Mouse (Mus musculus) retina, postnatal 1 day (tissue): ENCODE results near the gene Dennd4a.
A peak's percentile ranks its signal among the peaks of the same experiment; 100 is the strongest.

ENCODE experiments used
- DNase-seq: peaks from one replicate; pipeline ENCODE4 v3.0.0-alpha.2; 2012

Gene Dennd4a

DNA sequence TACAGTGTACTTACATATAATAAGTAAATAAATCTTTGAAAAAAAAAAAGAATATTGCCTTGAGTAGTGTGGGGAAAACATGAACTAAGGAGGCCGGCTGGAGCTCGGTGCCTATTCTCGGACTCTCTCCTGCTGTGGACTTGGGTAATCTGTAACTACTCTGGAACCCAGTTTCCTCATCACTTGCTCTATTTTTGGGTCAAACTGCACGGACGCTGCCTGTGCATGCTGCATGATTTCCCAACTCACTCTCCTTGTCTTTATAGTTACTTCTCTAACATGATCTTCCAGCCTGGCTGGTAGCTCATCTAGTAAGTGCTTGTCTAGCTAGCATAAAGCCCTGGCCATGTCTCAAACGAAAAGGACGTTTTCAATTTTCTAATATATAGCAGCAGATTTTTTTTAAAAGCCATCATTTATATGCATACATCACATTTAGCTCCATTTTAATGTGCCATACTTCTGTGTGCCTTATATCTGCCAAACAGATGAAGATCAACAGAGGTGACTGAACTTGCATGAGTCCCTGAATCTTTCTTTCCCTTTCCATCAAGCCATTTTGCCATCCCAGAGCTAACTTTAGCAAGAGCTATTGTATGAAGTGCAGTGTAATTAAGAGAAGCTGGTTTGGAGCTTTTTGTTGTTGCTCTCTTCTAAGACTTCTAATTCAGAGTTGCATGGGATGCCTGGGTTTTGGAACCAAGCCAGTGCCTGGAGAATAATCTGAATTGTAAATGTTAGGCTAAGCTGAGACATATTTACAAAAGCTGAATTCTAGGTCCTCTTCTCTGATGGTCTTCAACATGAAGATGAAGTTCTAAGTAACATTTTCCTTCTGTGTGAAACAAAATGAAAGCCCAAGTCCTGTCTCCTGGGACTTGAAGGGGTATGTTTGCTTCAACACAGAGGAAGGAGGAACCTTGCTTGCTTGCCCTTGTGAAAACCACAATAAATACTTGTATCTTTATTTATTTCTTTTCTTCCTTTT, 20.2 kb upstream of the Dennd4a start:
- no peak for DNase-seq

DNA sequence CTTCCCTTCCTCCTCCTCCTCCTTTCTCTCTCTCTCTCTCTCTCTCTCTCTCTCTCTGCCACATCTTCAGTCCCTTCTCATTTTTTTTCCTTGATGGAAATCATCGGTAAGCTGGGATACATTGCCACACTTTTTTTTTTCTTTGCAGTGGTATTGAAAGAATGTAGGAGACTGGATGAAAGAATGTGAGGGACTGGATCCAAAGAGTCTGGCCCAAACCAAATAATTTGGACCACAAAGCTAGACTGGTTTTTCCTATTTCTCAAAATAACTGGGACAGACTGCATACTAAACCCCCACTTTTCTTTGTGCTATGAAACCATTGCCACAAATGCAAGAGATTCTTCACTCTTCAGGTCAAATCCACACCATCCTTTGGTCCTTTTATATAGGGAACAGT, 19.5 kb upstream of the Dennd4a start:
- DNase-seq: no peak

DNA sequence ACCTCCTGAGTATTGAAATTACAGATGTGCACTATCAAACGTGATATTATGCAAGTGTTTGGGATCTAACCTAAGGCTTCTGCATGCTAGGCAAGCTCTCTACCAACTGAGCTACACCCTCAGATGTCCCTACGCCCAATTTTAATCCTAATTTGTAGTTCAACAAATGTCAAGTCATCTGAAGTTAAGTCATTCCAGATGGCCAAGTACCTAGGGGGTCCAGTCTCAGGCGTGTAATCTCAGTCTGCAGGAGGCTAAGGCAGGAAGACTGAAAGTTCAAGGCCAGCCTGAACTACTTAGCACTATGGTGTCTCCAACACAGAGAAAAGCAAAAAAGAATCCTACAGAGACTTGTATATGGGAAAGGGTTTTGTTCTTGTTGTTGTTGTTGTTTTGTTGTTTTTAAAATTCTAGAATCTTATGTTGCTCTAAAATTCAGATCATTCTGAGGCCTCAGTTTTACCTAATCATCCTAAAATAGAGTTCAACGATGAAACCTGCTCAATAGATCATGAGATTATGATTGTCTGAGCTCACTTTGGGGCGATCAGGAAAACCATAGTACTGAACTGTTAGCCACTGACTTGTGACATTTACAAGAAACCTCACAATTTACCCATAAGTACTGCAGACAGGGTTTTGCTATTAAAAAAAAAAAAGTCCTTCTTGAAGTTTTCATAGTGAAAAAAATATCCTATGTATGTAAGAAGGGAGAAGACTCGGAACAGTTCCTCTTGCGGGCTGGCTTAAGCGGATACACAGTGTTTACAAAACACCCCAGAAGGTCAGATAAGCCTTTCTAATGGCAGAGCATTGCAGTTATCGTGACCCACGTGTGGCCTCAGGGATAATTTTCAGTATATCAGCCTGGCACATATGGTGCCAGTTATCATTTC, 18.5 kb upstream of the Dennd4a start:
- DNase-seq: no peak

DNA sequence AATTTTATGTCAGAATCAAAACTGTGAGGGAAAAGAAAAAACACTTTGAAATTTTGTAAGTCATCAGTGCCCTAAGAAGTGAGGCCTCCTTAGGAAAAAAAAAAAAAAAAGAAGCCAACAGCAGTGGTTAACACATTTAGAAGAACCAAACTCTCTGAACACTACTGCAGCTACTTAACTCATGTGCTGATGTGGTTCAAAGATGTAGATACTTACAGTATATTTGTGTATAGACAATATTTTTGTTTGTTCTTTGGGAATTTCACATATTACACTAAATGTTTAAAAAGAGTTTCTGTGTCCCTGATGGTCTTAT, 17.9 kb upstream of the Dennd4a start:
- DNase-seq: no peak

DNA sequence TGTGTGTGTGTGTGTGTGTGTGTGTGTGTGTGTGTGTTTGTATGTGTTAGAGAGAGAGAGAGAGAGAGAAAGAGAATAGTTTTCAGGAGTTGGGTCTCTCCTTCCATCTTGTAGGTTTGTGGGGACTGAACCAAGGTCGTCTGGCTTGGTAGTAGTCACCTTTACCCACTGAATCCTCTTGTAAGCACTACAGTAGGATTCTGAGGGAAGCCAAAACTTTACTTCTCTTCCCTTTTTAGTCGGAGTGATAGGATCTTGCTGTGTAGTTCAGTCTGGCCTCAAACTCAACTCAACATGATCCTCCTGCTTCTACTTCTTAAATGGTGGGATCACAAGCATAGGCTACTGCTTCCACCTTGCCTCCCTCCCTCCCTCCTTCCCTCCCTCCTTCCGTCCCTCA, 17.3 kb upstream of the Dennd4a start:
- DNase-seq: no peak

DNA sequence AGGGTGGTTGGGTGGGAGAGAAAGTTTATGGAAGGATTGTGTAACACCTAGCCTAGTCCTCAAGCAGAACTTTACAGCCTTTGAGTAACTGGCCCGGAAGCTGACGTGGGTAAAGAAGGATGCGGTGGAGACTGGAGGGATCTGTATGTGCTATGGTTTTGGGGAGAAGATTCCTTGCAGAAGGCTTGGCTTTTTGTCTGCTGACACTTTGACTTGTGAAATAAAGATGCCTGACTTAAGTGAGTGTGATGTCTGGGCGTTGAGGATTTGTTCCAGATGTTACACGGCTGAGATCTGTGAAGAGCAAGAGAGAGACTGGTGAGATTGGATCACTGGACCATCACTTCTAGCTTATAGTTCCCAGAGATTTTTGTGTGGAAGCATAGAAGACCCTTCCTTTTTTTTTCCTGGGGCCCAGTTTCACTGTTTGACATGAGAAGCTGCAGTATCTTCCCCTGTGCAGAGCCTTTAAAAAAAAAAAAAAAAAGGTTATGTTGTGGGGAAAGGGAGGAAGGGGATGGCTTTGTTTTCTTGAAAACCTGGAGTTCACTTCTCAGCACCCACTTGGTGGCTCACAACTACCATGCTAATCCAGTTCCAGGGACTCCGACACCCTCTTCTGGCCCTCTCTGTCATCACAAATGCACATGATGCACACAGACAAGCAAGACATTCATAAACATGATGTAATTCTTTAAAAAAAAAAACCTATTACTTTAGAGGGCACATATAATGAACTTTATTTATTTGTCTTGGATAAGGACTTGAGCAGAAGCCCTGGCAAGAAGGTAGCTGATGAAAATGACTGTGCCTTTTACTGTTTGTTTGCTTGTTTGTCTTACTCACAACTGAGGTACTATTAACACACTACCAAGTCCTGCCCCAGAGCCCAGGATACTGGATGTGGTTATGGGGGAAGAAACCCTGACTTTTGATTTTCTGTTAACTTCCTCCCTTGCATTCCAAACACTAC, 16.4 kb upstream of the Dennd4a start:
- no peak for DNase-seq

DNA sequence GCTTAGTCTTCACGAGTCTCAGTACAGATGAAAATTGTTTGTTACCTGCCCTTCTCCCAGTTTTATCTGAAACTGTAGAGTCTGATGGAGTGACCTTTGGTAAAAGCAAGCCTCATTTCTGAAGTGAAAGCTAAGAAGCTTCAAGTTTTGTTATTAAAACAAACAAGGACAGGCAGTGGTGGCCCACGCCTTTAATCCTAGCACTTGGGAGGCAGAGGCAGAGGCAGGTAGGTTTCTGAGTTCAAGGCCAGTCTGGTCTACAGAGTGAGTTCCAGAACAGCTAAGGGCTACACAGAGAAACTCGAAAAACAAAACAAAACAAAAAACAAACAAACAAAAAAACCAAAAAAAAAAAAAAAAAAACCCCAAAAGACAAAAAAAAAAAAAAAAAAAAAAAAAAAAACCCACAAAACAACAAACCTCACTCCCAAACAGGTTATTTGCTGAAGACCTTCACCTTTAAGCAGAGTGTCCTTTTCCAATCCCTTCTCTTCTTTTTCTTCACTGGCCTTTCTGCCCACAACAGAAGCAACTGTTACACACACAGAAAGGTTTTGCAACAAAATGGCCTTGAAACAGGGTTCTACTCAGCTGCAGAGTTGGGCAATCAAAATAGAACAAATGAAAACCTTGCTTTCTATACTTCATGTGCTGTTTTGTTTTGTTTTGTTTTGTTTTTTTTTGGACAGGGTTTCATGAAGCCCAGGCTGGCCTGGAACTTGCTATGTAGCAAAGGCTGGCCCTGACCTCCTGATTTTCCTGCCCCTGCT, 15.1 kb upstream of the Dennd4a start:
- DNase-seq: no peak

DNA sequence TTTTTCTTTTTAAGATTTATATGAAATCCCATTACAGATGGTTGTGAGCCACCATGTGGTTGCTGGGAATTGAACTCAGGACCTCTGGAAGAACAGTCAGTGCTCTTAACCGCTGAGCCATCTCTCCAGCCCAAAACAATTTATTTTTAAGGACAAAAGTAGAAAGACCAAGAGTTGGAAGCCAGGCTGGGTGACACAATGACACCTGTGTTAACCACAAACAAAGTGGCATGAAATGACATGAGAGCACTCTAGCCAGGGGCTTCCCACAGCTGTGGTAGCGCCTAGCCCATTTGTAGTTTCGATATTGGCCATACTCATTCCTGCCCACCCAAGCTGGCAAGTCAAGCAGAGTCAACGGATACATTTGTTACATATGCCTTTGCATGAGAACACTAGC, 13.7 kb upstream of the Dennd4a start:
- no peak for DNase-seq

DNA sequence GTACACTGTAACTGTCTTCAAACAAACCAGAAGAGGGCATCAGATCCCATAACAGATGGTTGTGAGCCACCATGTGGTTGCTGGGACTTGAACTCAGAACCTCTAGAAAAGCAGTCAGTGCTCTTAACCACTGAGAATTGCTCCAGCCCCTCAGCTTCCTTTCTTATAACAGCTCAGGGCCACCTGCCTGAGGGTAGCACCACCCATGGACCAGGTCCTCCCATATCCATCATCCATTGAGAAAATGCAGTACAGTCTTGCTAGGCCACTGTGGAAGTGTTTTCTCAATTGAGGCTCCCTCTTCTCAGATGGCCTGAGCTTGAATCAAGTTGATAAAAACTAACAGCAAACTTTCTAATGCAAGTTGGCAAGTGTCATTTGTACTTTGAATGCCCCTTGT, 13.0 kb upstream of the Dennd4a start:
- DNase-seq: no peak

DNA sequence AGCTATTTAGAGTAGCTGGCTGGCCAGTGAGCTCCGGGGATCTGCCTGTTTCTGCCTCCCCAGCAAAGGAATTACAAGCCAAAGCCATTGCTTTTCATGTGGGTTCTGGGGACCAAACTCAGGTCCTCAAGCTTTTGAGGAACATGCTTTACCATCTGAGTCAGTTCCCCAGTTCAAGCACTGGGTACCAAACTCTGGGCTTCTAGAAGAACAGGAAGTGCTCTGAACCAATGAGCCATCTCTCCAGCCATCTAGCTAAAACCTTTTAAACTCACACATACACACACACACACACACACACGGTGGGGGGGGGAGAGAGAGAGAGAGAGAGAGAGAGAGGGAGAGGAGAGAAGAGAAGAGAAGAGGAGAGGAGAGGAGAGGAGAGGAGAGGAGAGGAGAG, 12.3 kb upstream of the Dennd4a start:
- DNase-seq: no peak

DNA sequence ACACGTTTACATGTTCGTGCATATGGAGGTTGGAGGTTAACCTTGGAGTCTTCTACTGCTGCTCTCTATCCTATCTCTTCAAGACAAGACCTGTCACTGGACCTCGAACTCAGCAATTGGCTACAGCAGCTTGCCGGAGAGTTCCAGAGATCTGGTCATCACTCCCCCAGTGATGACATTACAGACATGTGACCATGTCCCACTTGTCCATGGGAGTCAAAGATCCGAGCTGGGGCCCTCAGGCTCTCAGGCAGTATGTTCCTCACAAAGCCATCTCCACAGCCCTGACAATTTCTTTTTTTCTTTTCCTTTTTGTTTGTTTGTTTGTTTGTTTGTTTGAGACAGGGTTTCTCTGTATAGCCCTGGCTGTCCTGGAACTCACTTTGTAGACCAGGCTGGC, 11.6 kb upstream of the Dennd4a start:
- DNase-seq: no peak

DNA sequence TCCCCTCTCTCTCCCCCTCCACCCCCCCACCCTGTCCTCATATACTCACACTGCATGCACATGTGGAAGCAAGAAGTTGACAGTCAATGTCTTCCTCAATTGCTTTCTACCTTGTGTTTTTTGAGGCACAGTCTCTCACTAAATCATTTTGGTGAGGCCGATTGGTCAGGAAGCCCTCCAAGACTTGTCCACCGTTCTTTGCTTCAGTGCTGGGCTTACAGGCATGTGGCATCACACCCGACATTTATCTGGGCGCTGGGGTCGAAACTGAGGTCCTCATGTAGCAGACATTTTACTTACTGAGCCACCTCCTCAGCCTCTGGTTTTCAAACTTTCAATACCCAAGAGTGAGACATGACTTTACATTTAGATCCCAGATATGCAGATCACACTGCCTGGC, 8.6 kb upstream of the Dennd4a start:
- DNase-seq: no peak

DNA sequence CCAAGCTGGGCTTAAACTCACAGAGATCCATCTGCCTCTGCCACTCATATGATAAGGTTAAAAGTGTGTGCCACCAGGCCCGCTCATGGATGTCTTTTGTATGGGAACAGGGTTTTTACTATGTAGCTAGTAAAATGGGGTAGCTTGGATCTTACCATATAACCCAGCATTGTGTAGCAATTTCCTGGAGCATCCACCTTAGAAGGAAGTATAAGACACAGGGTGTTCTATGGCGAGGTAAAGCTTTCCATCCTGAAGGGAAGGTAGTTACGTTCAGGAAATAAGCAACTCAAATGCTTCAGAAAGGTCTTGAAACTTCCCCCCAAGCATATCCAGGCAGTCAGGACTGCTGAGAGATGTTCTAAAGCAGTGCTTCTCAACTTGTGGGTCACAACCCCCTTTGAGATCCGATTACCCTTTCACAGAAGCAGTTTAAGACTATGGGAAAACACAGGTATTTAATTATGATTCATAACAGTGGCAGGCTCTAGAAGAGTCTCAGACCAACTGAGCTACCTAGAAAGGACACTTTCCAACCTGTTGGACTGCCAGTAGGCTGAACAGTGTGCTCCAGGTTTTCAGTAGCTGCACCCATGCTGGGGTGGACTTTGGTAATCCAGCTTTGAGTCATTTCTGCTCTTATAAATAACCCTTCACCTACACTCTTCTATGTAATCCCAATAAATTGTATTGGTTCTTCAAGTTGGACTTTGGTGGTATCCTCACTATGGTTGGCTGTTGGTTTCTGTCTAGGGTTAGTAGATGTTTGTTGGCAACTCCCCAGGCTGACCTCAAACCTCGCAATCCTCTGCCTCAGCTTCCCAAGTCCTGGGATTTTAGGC, 7.5 kb upstream of the Dennd4a start:
- DNase-seq: no peak

DNA sequence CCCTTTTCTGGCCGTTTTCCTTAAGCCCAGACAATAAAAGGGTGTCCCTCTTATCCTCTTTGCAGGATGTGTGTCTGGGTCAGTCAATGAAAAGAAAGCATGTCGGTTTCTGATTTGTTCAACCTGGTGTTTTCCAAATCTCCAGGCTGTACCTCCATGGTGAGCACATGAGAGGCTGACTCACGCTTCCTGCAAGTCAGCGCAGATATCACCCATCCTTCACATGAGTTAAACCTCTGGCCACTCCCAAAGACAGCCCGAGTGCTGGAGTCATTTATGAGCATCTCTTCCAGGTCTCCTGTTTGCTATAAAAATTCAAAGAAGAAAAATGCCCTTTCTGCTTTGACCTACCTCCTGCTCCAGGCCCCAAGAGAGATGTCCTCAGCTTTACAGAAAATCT, 5.3 kb upstream of the Dennd4a start:
- no peak for DNase-seq

DNA sequence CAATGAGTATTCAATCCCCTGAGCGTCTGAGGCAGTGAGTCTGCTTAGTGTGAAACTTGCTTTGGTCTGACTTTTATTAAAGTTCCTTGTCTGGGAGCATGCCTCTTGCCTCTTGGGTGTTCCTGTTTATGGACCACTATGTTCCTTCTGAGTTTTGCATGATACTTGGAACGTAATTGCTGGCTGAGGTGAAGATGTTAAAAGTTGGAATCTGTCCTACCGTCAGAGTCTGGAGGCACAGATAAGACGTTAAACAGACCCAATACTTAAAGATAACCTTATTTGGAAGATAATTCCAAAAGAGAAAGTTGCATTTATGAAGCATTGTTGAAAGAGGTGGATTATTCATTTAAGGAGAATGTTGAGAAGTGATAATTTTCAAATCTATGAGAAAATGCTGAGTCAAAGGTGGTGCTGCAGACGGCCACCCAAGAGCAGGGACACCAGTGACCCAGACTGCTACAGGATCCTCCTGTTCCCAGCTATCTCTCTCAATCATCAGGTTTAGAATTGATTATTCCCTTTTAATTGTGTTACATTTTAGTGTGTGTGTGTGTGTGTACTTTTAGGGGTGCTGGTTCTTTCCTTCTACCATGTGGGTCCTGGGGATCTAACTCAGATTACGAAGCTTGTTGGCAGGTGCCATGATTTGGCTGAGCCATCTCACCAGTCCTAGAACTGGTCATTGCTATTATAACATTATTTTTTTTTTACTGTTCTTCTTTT, 4.6 kb upstream of the Dennd4a start:
- no peak for DNase-seq

DNA sequence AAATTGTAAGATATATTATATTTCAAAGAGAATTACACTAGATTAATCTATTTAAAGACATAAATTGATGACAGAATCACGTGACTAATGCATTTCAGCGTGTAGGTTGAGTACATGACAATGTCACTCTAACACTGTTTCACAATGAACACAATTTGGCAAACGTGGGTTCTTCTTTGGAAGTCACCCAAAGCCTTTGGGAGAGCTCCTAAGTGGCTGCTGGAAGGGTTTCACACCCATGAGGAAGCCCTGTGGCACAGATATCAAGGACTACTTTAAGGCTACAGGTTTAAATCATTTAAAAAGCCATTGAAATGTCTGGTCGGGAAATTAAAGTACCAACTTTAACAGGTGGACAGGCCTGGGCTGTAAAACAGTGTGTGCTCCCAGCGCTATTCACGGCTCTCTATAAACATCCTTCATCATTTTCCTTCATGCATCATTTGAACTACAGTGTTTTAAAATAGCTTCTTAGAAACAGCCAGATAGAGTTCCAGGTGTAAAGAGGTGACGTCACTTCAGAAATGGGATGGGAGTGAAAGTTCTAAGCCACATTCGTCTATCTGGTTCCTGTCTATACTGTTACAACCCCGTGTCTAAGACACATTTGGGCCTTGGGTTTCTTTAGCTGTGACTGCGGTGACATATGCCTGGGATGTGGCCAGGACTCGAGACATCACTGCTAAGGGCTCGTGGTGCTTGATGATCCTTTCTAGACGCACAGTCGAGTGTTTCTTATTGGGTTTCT, 3.9 kb upstream of the Dennd4a start:
- DNase-seq: no peak

DNA sequence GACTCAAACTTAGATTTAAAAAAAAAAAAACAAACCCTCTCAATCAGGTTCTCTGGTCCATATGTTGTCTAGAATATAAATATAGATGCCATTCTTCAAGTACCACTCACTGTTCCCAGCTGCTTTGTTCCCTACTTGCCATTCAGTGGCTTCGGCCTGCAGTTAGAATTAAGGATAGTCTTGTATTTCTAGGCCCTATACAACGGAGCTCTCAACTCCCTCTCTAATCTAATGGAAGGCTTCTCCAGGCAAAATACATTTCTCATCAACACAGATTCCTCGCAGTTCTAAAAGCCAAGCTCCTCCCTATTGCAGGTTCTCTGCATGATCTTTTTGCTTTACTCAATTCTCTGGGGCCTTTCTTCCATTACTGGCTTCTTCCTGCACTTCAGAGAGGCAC, 1.3 kb upstream of the Dennd4a start:
- DNase-seq: no peak

DNA sequence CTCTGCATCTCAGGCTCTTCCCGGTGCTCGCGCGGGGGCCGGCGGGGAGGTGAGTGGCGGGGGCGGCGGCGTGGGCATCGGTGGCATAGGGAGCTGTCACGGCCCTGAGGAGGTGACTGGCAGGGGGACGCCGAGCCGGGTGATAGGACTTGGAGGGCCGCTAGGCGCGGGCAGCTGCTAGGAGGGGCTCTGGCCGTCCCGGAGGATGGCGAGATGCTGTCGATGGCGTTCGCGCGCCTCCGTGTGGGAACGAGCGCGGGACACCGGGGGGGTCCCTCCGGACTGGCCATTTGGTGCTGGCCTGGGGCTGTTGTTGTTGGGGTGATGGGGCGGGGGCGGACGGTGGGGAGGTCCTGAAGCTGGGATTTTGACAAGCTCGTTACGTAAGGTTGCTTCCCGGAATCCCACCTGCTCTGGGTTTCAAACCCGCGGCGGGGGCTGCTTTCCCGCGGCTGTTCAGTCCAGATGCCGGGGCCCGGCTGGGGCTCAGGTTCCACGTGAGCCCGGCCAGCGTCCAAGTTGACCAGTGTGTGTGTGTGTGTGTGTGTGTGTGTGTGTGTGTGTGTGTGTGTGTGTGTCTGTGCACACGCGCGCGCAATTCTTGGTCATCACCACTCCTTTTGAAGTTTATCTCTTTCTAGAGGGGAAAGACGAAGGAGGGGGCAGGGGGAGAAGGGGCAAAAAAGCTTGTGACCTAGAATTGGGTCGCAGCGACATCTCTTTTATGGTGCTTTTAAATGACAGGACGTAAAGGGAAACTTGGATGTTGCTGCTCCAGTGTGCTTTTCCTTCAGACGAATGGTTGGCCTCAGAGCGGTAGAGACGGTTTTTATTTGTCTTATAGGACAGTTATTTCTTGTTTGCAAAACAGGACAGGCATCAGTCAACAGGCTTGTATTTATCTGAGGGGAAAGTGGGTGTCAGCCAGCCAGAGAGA, 666 bp downstream of the Dennd4a start:
- peak; percentile 80 for DNase-seq
